Mouse (Mus musculus) megakaryocyte, embryonic 14.5 days (primary cell): Measurements from ENCODE around the gene Apbb1.

Experiments
- FLI1 ChIP-seq: IDR thresholded peaks from 2 replicates; pipeline ENCODE4 v1.6.1; 2012; ENCODE audit warnings: low read length, inconsistent platforms, mixed read lengths
- GATA1 ChIP-seq: IDR thresholded peaks from 3 replicates; pipeline ENCODE4 v1.6.1; 2012; ENCODE audit warnings: mixed read lengths, low read length, inconsistent platforms, borderline replicate concordance

- TF ChIP-seq GATA1 (no peak), FLI1 (no peak)
These were observed 32.4 kb downstream of the Apbb1 start for GRCm38 (mm10) chr7:105549035-105549434.
